Mouse (Mus musculus): ENCODE measurements around the gene Lrp5.
"Not testable (repeated sequence)": the region's sequence is repeated elsewhere in the genome, so short reads cannot be mapped to it uniquely, and the experiment has no call there.

Gene Lrp5

DNA sequence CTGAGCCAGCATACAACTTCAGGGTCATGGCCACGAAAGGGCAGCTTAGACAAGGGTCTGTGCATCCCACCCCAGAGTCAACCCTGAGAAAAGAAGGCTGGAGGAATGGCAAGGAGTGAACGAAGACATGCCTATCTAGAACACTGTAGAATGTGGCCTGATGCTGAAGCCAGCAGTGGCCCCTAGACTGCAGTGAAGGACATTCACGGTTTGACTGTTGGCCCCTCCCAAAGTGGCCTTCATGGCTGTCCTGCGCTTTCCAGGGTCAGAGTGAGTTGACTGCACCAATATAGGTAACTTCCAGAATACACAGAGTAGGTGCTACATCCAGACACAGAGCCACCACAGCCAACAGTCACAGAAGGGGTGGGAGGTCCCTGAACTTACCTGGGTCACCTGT is 28.4 kb downstream of the Lrp5 start:
- in situ Hi-C loops (cut with MboI, MseI) = no loop called here

DNA sequence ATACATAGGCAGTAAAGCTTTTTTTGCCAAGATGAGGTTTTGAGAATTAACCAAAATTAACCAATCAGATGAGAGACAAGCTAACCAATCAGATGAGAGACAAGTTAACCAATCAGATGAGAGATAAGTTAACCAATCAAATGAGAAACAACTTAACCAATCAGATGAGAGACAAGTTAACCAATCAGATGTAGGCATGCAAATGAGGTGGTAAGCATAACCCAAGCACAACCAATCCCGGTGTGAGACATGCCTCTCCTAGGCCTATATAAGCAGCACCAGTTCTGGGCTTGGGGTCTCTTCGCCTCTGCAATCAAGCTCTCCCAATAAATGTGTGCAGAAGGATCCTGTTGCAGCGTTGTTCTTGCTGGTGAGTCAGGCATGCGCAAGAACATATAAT is 29.3 kb downstream of the Lrp5 start:
- in situ Hi-C loops (cut with MboI, MseI) = not testable (repeated sequence)

DNA sequence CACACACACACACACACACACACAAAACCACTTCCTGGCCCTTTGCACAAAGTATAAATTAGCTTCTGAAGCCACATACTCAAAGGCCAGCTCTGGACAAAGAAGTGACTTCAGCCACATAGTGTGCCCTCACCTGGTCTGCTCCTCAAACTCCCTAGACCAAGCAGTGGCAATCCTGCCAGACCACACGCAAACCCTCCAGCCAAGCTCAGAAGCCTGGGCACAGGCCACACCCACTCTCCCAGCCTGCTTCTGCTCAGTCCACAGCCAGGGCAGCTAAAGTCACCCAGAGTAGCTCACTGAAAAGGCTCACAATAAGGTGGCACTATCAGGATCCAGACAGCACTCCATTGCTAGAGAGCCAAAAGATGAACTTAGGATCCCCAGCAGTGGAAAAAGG is 30.2 kb downstream of the Lrp5 start:
- in situ Hi-C loops (cut with MboI, MseI) = no loop called here

DNA sequence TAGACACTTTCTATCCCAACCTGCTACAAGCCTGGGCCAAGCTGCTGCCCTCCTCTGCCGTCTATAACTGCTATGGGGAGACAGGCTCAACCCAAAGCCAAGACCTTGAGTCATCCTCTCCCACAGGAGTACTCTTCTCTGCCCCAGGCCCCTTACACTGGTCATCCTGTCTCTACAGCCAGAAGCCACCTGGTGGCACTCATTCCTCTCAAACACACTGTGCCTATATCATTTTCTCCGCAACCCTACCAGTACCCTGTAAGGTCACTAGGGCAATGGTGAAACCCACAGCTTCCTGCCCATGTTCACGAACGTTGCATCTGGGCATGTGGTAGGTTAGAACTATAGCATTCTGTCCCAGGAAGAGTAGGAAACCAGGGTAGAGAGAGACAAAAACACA is 31.4 kb downstream of the Lrp5 start:
- in situ Hi-C loops (cut with MboI, MseI) = no loop called here

DNA sequence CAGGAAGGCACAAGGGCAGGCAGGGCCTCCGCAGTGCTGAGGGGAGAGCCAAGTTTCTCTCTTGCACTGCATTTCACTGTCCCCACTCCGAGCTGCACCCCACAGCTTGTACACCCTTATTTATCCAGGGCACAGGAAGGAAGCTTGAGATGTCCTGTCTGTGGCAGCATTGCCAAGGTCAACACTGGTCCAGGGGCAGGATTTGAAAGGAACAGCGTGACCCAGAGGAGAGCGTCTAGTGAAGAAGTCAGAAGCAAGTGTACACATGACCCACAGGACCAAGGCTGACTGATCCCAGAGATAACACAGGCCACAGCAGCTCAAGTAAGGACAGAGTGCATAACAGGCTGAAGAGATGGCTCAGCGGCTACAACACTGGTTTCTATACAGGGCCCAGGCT is 32.3 kb downstream of the Lrp5 start:
- in situ Hi-C loops (cut with MboI, MseI) = no loop called here

DNA sequence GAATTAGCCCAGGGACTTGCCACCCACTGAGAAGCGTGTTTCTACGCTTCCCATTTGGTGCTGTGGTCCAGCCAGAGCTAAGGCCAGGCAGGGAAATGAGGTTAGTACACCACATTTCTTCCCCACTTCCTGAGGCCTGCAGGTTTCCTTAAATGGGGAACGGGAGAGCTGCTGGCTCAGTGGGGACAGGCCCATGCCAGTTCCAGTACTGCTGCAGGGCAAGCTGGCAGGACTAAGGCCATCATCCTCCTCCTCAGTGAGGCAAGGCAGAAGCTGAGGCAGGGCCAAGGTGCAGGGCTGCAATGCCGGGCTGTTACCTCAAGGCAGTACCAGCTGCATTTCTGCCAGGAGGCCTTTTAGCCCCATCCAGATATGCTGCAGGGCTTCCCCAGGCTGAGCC is 32.9 kb downstream of the Lrp5 start:
- in situ Hi-C loops (cut with MboI, MseI) = no loop called here

DNA sequence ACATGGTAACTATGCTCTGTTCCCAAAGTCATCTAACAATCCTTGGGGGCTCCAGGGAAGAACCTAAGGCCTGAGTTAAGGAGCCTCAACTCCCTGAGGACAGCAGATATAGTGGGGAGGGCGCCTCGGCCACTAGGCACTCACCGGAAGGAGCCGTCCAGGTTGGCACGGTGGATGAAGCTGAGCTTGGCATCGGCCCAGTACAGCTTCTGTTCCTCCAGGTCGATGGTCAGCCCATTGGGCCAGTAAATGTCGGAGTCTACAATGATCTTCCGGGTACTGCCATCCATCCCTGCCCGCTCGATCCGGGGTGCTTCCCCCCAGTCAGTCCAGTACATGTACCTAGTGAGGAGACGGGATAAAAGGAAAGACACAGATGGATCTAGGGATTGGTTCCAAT is 34.4 kb downstream of the Lrp5 start:
- in situ Hi-C loops (cut with MboI, MseI) = no loop called here

DNA sequence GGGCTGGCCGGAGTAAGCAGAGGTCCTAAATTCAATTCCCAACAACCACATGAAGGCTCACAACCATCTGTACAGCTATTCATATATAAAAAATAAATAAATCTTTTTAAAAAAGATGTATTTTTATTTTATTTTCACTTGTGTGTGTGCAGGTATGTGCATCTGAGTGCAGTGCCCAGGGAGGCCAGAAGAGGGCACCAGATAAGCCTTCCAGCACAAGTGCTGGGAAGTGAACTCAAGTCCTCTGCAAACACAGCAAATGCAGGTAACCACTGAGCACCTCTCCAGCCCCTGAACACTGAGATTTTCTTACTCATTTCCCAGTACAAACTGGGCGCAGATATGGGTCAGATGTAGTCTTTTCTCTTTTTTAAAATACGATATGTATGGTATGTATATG is 35.1 kb downstream of the Lrp5 start:
- in situ Hi-C loops (cut with MboI, MseI) = no loop called here

DNA sequence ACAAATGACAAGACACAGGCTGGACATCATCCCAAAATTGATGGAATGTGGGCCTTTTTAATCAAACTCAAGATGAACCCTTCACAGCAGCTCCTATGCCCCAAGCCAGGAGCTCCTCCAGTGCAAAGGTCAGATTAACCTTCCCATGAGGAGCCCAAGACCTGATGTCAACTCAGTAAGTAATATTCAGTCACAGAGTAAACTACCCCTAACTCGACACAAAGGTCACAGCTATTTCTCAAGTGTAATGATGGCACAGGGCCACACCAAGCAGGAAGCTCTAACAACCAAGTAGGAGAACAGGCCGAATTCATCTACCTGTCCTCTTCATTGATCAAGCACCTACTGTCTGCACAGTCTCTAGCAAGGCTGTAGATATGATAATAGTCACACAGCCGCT is 35.9 kb downstream of the Lrp5 start:
- in situ Hi-C loops (cut with MboI, MseI) = no loop called here

DNA sequence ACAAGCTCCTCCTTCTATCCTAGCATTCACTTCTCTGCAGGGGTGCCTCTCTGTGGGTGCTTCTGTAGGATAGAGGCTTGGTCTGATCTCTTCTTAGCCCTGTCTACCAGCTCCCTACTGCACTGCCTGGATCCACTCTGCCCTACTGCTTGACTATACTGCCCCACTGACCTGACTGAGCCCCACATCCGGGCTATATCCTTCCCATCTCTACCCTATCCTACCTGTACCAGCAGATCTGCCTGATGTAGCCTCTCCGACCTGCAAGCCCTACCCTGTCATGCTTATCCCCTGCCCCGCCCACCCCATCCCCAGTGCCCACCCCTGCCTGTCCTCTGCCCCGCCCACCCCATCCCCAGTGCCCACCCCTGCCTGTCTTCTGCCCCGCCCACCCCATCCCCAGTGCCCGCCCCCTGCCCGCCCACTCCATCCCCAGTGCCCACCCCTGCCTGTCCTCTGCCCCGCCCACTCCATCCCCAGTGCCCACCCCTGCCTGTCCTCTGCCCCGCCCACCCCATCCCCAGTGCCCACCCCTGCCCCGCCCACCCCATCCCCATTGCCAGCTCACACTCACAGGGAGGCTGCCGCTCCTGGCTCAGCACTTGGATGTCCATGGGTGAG is 37.4 kb downstream of the Lrp5 start:
- in situ Hi-C loops (cut with MboI, MseI) = no loop called here

DNA sequence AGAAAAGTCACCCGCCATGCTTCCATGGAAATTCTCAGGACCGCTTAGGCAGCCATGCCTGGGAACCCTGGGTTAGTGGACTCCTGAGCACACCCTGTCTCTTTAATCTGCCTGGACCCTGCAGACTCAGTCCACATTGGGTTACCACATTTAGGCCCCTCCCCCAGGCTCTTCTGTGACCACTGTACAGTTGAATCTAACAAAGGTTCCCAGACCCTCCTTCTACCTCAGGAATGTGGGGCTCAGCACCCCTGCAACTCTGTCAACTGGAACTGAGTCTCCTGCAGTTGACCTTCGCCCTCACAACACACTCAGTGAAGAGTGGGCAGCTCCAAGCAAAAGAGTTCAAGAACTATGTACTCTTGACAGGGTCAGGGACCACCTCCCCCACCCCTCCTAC is 38.4 kb downstream of the Lrp5 start:
- in situ Hi-C loops (cut with MboI, MseI) = no loop called here

DNA sequence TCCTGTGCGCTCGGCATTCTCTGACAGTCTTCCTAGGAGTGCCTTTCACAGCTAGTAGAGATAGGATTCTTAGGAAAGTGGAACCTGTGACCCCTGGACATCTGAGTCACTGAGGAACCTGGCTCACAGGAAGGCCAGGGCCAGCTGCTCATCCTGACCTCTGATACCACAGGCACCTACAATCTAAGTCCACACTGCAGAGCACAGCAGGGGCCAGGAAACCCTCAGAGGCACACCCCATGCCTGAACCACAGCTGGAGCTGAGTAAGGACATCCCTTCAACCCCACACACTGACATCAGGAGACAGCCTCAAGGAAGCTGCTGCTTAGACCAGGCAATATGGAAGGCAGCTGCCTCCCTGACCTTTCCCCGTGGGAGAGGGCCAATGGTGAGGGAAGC is 40.6 kb downstream of the Lrp5 start:
- in situ Hi-C loops (cut with MboI, MseI) = no loop called here

DNA sequence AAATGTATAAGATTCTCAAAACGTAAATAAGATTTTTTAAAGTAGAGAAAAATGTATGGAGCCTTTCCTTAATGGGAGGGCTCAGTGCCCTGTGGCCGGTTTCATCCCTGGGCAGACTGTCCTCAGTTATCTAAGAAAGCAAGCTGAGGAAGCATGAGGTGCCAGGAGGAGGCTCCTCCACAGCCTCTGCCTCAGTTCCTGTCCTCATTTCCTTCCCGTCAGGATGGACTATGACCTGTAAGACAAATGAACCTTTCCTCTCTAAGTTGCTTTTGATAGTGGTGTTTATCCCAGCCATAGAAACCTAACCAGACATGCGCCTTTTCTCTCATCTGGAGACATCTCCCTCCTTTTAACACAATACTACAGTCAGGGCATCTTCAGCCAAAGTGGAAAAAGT is 41.0 kb downstream of the Lrp5 start:
- in situ Hi-C loops (cut with MboI, MseI) = no loop called here

DNA sequence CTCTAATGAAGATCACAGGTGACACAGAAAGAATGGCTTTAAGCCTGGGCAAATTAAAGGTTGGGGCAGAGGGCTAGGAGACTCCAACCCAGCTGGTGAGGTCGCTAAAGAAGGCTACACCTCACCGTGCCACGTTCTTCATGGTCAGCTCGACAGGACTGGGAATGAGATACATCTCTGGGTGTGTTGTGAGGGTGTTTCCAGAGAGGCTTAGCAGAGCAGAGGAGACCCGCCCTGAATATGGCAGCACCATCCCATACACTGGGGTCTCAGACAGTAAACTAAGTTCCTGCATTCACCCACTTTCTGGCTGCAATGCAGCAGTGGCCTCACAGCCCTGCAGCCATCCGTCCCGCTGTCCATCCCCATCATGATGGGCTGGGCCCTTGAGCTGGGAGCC is 46.8 kb downstream of the Lrp5 start:
- in situ Hi-C loops (cut with MboI, MseI) = no loop called here

DNA sequence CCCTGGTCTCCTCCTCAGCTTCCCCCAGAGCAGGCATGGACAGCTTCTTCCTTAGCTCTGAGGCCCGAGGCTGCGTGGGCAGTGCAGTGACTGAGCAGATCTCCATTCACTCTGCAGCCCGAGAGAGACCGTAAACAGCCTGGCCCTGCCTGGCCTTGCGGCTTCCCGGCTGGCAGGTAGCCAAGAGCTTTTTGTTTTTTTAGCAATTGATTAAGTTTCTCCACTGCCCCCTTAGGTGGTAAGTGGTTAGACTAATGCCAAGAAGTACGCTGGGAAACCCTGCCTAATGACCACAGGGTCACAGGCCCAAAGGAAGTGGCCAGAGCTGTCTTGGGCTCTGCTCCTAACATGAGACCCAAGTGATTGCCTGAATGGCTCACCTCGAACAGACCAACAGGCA is 47.7 kb downstream of the Lrp5 start:
- in situ Hi-C loops (cut with MboI, MseI) = no loop called here

DNA sequence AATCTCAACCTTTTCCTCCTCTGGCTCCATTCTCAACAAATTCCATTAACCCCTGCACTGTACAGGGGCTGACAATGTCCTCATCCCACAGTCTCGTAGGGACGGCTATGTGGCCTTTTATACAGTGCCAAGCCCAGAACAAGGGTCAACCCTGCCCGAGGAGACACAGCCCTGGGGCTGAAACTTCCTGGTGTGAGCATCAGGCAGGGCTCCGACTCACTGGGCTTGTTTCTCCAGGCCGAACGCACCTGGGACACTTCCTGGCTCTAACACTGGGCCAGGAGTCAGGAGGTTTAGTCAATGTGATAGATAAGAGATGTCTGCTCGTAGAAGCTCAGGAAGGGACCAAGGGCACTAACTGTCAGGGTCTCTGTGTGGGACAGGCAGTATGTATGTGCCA is 54.3 kb downstream of the Lrp5 start:
- in situ Hi-C loops (cut with MboI, MseI) = no loop called here

DNA sequence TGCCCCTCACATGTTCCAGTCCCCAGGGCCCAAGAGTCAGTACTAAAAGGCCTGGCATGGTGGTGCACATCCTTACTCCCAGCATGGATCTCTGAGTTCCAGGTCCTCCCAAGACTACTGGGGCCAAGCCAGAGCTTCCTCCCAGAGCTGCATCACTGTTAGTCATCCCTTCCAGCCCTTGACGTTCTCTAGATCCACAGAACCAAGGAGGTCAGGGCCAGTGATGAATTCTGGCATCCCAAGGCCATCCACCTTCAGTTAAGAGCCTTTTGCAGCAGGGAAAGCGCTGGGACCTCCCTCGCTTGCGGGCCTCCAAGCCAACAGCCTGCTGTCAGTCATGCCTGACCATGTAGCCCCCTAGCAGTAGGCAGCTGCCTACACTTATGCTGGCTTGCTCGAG is 54.9 kb downstream of the Lrp5 start:
- in situ Hi-C loops (cut with MboI, MseI) = no loop called here

DNA sequence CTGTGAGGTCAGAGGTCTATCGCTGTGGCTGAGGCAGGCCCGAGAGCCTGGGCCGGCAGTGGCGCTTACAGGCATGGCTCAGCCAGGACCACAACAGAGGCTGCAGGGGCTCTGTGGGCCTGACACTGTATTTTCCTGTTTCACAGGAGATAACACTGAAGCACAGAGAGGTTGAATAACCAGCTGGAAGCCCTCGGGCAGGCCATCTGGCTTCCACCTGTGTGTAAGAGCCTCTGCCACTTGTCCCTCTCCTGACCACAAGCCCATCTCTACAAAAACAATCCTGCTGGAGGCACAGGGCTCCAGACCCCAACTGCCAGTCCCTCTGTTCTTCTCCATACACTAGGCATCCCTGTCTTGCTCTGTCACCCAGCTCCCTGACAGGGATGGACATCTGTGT is 55.9 kb downstream of the Lrp5 start:
- in situ Hi-C loops (cut with MboI, MseI) = no loop called here

DNA sequence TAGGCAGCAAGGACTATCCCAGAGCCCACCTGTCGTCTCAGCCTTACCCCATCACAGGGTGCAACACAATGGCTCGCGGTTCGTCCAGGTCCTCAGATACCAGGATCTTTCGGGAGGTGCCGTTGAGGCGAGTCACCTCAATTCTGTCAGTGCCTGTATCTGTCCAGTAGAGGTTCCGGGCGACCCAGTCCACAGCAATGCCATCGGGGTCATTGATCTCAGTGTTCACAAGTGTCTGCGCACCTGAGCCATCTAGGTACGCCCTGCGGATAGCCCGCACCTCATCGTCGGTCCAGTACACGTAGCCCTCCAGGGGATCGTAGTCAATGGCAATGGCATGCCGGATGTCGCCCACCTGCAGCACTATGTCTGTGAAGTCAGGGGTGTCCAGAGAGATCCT is 56.3 kb downstream of the Lrp5 start:
- in situ Hi-C loops (cut with MboI, MseI) = no loop called here

DNA sequence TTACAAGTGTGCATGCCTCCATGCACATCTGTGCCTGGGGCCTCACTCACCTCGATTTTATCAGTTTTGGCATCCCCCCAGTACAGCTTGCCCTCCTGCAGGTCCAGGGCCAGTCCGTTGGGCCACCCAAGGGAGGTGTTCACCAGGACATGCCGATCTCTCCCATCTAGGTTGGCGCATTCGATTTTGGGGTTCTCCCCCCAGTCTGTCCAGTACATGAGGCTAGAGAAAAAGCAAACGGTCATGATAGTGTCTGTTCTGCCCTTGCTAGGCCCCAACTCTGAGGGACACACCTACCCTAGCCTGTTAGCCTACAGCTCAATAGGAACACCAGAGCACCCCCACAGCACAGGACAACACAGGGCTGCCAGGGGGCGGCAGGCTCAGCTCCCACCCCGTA is 58.1 kb downstream of the Lrp5 start:
- in situ Hi-C loops (cut with MboI, MseI) = no loop called here

DNA sequence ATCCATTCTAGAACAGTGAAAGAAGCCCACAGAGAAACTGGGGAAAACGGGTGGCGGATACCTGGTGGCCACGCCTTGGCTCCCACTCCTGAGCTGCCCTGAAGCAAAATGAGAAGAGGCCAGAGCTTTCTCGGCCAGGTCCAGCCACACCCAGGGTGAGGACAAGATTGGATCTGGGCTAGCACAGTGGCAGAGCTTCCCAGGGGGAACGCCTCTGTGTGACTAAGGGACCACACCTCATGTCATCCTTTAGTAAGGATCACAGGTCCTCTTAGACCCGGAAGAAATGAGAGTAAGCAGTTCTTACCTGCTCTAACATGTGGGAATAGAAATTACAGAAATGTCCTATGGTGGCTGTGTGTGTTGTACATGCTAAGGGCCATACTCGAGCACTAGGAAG is 61.3 kb downstream of the Lrp5 start:
- in situ Hi-C loops (cut with MboI, MseI) = no loop called here

DNA sequence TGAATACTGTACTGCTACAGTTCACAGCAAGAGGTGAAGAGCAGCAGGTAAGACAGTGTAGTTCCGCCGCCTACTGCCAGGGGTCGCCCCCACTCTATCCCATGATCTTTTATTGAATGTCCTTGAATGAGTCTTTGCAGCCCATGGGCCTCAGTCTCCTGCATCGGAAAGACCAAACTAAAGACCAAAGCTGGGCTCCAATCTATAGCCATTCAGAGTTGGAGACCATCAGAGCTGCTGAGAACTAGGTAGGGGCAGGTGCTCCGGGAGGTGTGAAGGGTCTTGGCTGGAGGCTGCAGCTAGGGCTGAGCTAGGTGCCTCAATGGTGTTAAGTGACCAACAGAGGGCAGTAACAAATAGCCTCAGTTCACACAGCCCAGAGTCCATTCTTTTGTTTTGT is 62.5 kb downstream of the Lrp5 start:
- in situ Hi-C loops (cut with MboI, MseI) = loop anchor here (5.0 kb wide), 1 partner anchor 93 kb away; no protein-coding TSS in a partner anchor

DNA sequence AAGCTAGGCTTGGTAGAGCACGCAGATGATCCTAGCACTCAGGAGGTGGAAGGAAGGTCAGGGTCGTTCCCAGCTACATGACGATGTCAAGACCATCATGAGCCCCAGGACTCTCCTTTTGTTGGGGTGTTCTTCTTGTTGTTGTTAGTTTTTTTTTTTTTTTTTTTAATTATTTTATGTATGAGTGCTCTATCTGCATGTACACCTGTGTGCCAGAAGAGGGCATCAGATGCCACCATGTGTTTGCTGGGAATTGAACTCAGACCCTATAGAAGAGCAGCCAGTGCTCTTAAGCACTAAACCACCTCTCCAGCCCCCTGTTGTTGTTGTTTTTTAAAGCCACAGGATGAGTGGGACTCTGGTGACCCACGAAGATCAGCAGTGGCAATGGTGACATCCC is 63.1 kb downstream of the Lrp5 start:
- in situ Hi-C loops (cut with MboI, MseI) = loop anchor here (5.0 kb wide), 1 partner anchor 94 kb away; no protein-coding TSS in a partner anchor

DNA sequence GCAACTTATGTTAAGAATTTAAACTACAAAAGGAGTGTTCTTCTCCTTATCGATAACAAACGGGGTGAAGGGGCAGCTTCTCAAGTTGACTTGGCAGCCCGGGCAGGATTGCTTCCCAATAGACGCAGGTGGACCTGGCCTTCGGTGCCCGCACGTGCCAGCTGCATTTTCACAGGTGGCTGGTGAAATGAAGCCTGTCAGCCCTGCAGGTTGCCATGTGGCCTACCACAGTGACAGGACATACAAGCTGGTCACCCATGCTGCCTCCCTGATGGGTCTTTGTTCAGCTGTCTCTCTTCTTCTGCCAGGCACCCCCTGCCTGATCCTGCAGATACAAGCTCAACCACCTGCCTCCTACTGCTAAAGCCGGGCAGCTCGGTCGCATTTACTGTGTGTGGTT is 65.5 kb downstream of the Lrp5 start:
- in situ Hi-C loops (cut with MboI, MseI) = loop anchor here (5.0 kb wide), 1 partner anchor 96 kb away; no protein-coding TSS in a partner anchor
